Mouse (Mus musculus): ENCODE data around the gene Ceacam20. TPM values are rescaled to one million over a fixed set of nuclear protein-coding genes. Genes with fewer than 3 reads are reported as not detected.

Ceacam20 gene
- polyA plus RNA-seq, 1 experiment from 2014 or later: not detected

Other genes with a start within 250 kb of the Ceacam20 start
- gene Tomm40, start 250.0 kb upstream of the Ceacam20 start, polyA plus RNA-seq (2015; fragmentation: Nextera tagmentation; extraction: Ambion mirVana): 134 and 135 TPM in 2 replicates
- gene Nectin2, start 214.9 kb upstream of the Ceacam20 start, polyA plus RNA-seq (2015; fragmentation: Nextera tagmentation; extraction: Ambion mirVana): 57.7 and 59.7 TPM in 2 replicates
- gene Bcam, start 194.4 kb upstream of the Ceacam20 start, polyA plus RNA-seq (2015; fragmentation: Nextera tagmentation; extraction: Ambion mirVana): 24.4 and 24.6 TPM in 2 replicates
- 0.34 and 0.41 TPM in 2 replicates for gene Cblc, start 168.6 kb upstream of the Ceacam20 start, polyA plus RNA-seq (2015; fragmentation: Nextera tagmentation; extraction: Ambion mirVana)
- 0.70 and 1.2 TPM in 2 replicates for gene Bcl3, start 142.6 kb upstream of the Ceacam20 start, polyA plus RNA-seq (2015; fragmentation: Nextera tagmentation; extraction: Ambion mirVana)
- 19.3 and 22.9 TPM in 2 replicates for gene Gm19345, start 113.4 kb upstream of the Ceacam20 start, polyA plus RNA-seq (2015; fragmentation: Nextera tagmentation; extraction: Ambion mirVana)
- 1.4 and 2.0 TPM in 2 replicates for gene Ceacam16, start 104.1 kb upstream of the Ceacam20 start, polyA plus RNA-seq (2015; fragmentation: Nextera tagmentation; extraction: Ambion mirVana)
- not detected in 2 replicates for gene Ceacam19, start 77.4 kb upstream of the Ceacam20 start, polyA plus RNA-seq (2015; fragmentation: Nextera tagmentation; extraction: Ambion mirVana)
- 9.6 and 10.8 TPM in 2 replicates for gene Pvr, start 44.3 kb upstream of the Ceacam20 start, polyA plus RNA-seq (2015; fragmentation: Nextera tagmentation; extraction: Ambion mirVana)
- not detected in 2 replicates for gene Igsf23, start 14.7 kb upstream of the Ceacam20 start, polyA plus RNA-seq (2015; fragmentation: Nextera tagmentation; extraction: Ambion mirVana)
- gene Nlrp9b, start 26.1 kb downstream of the Ceacam20 start, polyA plus RNA-seq (2015; fragmentation: Nextera tagmentation; extraction: Ambion mirVana): not detected in 2 replicates
- not detected in 2 replicates for gene Vmn1r91, start 134.3 kb downstream of the Ceacam20 start, polyA plus RNA-seq (2015; fragmentation: Nextera tagmentation; extraction: Ambion mirVana)
- gene Gm16442, start 157.2 kb downstream of the Ceacam20 start, polyA plus RNA-seq (2015; fragmentation: Nextera tagmentation; extraction: Ambion mirVana): not detected in 2 replicates
- gene Vmn1r93, start 173.7 kb downstream of the Ceacam20 start, polyA plus RNA-seq (2015; fragmentation: Nextera tagmentation; extraction: Ambion mirVana): not detected in 2 replicates
- not detected in 2 replicates for gene Vmn1r94, start 203.0 kb downstream of the Ceacam20 start, polyA plus RNA-seq (2015; fragmentation: Nextera tagmentation; extraction: Ambion mirVana)
- not detected in 2 replicates for gene Vmn1r95, start 228.3 kb downstream of the Ceacam20 start, polyA plus RNA-seq (2015; fragmentation: Nextera tagmentation; extraction: Ambion mirVana)
- not detected in 2 replicates for gene Gm6164, start 240.2 kb downstream of the Ceacam20 start, polyA plus RNA-seq (2015; fragmentation: Nextera tagmentation; extraction: Ambion mirVana)